Mouse (Mus musculus) lung, embryonic 14.5 days (tissue): ENCODE results near the gene Cadps2. TPM values are rescaled to one million over a fixed set of nuclear protein-coding genes. Genes with fewer than 3 reads are reported as not detected.

Source experiments
- ATAC-seq: fragments of 200-750 bp; cut with Nextera tagmentation; 2 replicates; pipeline ENCODE4 v1.8.0; 2017; ENCODE audit warnings: mild to moderate bottlenecking, moderate TSS enrichment, moderate library complexity; ENCODE audit not compliant: insufficient read depth
- DNase-seq: peaks from one replicate; pipeline ENCODE4 v3.0.0-alpha.2; 2015
- H3K27ac ChIP-seq: fragments of 300-500 bp; sonication (generic); 2 replicates; pipeline ENCODE4 v1.5.1; 2014; ENCODE audit warnings: low read depth, mild to moderate bottlenecking, moderate library complexity
- H3K27me3 ChIP-seq: fragments of 300-500 bp; sonication (generic); 2 replicates; pipeline ENCODE4 v1.6.1; 2014; ENCODE audit warnings: low read length, control low read depth; ENCODE audit not compliant: insufficient read depth
- H3K36me3 ChIP-seq: fragments of 300-500 bp; sonication (generic); 2 replicates; pipeline ENCODE4 v1.6.1; 2014; ENCODE audit warnings: control low read depth; ENCODE audit not compliant: insufficient read depth
- H3K4me1 ChIP-seq: fragments of 300-500 bp; sonication (generic); 2 replicates; pipeline ENCODE4 v1.6.1; 2014; ENCODE audit warnings: antibody characterized with exemption, control low read depth; ENCODE audit not compliant: insufficient read depth
- H3K4me2 ChIP-seq: fragments of 300-500 bp; sonication (generic); 2 replicates; pipeline ENCODE4 v1.6.1; 2014; ENCODE audit warnings: mild to moderate bottlenecking
- H3K4me3 ChIP-seq: fragments of 300-500 bp; sonication (generic); 2 replicates; pipeline ENCODE4 v1.5.1; 2014; ENCODE audit warnings: low read depth, low read length
- H3K9ac ChIP-seq: fragments of 300-500 bp; sonication (generic); 2 replicates; pipeline ENCODE4 v1.6.1; 2014
- H3K9me3 ChIP-seq: fragments of 300-500 bp; sonication (generic); 2 replicates; pipeline ENCODE4 v1.6.1; 2016; ENCODE audit warnings: low read depth, low read length, control low read depth
- CTCF ChIP-seq: IDR thresholded peaks from 2 replicates; pipeline ENCODE4 v1.5.1; 2016; ENCODE audit warnings: antibody characterized with exemption, low read depth
- WGBS: fragments of 180-500 bp; shearing (Covaris S2); extraction: QIAGEN DNeasy Blood & Tissue Kit; methylation state at CpG from one replicate; pipeline ENCODE4 v1.1.7; 2014; 5-methylcytosine and 5-hydroxymethylcytosine counted together
- polyA plus RNA-seq: library from polyadenylated mRNA; unstranded; fragments of >200 nt; fragmentation: Nextera tagmentation; extraction: Ambion mirVana; gene quantifications from 2 replicates; pipeline ENCODE4 v1.2.1, GENCODE M21; 2014

Cadps2 gene
- polyA plus RNA-seq, 1 experiment from 2014 or later: 6.7 TPM

DNA sequence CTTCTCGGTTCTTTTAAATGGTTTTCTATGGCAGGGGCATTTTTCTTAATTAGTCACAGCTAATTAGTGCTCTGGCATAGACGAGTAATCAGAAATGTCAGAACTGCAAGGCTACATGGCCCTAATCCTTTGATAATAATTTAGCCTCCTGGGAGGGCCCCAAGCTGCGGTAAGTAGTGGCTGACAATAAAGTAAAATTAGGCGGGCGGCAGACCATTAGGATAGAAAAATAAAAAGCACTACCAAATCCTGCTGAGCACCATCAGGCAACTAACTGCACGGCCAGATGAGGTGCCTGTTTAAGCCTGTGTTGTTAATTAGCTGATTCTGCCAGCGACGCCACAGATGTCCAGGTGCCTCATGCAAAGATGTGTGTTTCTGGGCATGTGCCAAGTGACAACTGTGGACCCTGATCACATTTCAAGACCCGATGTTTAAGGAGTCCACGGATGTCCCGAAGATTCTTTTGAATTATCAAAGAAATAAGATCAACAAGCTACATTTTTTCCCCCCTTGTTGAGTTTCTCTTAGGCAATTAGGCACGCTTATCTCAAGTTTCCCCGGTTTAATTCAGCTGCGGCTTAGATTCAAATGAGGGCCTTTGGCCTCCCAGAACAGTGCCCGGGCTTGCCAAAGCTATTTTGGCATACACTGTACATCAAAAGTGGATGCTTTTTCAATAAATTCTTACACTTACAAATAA lies 558.3 kb downstream of the Cadps2 start:
- 53% methylated on average over 15 of the region's 15 CpGs for WGBS
- Histone ChIP-seq H3K9ac (no peak overlapping the region), H3K9me3 (no peaks in the 10 kb centered on the region), H3K4me2 (no peak overlapping the region), H3K27ac (no peak overlapping the region), H3K4me3 (no peak overlapping the region), H3K4me1 (no peaks in the 10 kb centered on the region), H3K36me3 (no peaks in the 10 kb centered on the region), H3K27me3 (no peaks in the 10 kb centered on the region)
- no peak for DNase-seq
- ATAC-seq: no peak
- no peak for TF ChIP-seq CTCF

DNA sequence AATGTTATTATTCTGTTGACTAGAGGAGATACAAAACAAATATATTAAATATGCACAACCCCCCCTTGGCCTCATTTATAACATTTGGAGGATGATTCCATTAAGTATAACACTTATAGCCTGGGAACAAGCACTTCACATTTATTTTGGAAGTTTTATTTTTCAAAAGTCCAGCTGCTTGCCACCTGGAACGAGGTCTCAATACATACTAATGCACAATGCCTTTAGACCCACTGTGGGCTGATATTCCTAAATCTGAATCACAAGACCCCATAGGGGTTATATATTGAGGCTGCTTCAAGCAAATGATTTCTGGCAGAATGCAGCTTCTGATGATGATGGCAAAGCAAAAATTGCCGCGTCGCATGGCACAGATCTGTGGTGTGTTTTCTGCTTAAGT lies 565.7 kb downstream of the Cadps2 start:
- Histone ChIP-seq H3K4me3 (no peak overlapping the region), H3K4me1 (no peaks in the 10 kb centered on the region), H3K27me3 (peaks cover 8% of the 10 kb centered on the region; the same call in 1 of the 2 replicates), H3K4me2 (no peak overlapping the region), H3K27ac (no peak overlapping the region), H3K9me3 (no peaks in the 10 kb centered on the region), H3K9ac (no peak overlapping the region), H3K36me3 (no peaks in the 10 kb centered on the region)
- DNase-seq (no peak), ATAC-seq (no peak)
- 76% methylated on average over 4 of the region's 4 CpGs for whole genome bisulfite sequencing
- TF ChIP-seq CTCF: no peak

DNA sequence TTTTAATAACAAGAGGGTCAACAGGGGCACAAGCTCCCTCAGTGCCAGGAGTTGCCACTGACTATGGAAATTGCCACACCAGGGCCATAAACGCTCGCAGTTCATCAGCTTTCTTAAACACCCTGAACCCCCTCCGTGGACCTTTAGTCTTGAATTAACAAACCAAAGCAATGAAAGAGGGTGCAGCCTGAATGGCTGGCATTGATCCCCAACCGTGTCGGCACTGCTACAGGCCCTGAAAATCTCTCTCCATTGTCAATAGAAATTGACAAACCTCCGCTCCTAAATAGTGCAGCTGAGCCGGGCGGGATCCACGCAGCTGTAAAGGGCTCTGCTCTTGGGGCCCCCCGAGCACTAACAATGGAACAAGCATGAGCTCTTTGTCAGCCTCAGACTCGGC lies 566.2 kb downstream of the Cadps2 start:
- no peak for ATAC-seq
- WGBS: 13% methylated on average over 11 of the region's 11 CpGs
- Histone ChIP-seq H3K9me3 (no peaks in the 10 kb centered on the region), H3K9ac (no peak overlapping the region), H3K4me2 (no peak overlapping the region), H3K4me3 (no peak overlapping the region), H3K27ac (no peak overlapping the region), H3K36me3 (no peaks in the 10 kb centered on the region), H3K27me3 (peaks cover 8% of the 10 kb centered on the region; the same call in 1 of the 2 replicates), H3K4me1 (no peaks in the 10 kb centered on the region)
- no peak for DNase-seq
- no peak for TF ChIP-seq CTCF

DNA sequence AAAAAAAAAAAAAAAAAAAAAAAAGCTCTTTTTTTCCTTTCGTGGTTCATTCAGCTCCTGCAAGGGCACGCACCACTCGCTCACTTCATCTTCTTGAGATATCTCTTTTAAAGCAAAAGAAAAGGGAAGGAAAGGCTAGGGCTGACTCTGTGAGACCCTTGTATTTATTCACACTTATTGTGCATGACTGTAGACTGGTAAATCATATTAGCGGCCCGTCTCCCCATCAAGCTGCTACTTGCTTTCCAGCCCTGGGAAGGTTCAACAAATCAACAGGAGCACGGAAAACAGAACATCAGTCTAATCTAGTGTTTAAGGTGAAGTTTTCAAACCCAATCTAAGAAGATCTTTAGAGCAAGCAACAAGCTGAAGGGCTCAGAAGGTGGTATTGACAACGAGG lies 566.7 kb downstream of the Cadps2 start:
- 29% methylated on average over 7 of the region's 7 CpGs for WGBS
- no peak for TF ChIP-seq CTCF
- Histone ChIP-seq H3K36me3 (no peaks in the 10 kb centered on the region), H3K4me3 (no peak overlapping the region), H3K4me1 (no peaks in the 10 kb centered on the region), H3K9me3 (no peaks in the 10 kb centered on the region), H3K4me2 (no peak overlapping the region), H3K9ac (no peak overlapping the region), H3K27me3 (peaks cover 8% of the 10 kb centered on the region; the same call in 1 of the 2 replicates), H3K27ac (no peak overlapping the region)
- DNase-seq: no peak
- ATAC-seq: no peak

DNA sequence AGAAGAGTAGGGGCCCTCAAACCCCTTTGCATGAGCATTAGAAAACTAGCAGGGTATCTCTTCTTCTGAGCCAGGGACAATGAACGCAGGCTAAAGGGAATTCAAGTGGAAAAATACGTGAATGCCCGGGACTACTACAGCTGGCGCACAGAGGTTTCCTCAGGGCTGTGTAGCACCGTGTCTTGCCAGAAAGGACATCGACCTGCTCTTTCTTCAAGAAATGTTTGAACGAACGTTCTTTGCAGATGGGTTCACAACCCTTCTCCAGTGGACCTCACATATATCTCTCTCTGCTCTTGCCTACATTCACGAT lies 578.5 kb downstream of the Cadps2 start:
- 1% methylated on average over 9 of the region's 9 CpGs for WGBS
- Histone ChIP-seq H3K9me3 (no peaks in the 10 kb centered on the region), H3K4me2 (no peak overlapping the region), H3K36me3 (no peaks in the 10 kb centered on the region), H3K27me3 (peaks cover 69% of the 10 kb centered on the region), H3K4me3 (no peak overlapping the region), H3K27ac (no peak overlapping the region), H3K4me1 (no peaks in the 10 kb centered on the region), H3K9ac (no peak overlapping the region)
- DNase-seq (no peak), ATAC-seq (no peak)
- TF ChIP-seq CTCF: no peak

DNA sequence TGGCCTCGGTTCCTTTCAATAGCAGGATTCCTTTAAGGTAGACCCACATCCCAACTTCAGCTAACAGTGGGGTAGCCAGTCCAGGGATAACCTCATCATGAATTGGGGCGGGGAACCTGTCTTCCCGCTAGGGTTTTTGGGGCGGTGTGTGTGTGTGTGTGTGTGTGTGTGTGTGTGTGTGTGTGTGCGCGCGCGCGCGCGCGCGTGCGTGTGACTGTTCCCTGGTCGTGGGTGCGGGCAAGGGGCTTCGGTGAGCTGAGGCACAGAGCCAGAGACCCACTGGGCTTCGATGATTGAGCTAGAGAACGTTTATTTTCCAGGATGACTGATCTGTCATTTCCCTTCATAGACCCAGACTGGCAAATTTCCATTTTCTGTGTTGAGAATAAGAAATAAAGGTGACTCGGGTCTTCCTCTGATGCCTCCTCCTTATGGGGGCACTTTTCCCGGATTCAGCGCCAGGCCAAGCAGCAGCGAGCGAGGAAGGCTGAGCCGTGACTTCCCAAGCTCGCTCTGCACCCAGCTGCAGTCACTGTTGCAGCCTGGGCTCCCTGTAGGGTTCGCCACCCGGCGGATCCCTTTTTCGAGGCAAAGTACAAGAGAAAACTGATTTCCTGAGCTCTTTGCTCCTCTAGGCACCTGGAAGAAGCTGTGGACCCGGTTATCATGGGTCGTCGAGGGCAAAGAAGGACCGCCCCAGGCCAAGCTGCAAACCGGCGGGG lies 579.0 kb downstream of the Cadps2 start:
- WGBS: 2% methylated on average over 36 of the region's 36 CpGs
- peak overlapping the region; percentile 7; the same call in 1 of the 2 replicates for H3K4me2 ChIP-seq
- H3K36me3 ChIP-seq: no peaks in the 10 kb centered on the region
- no peak overlapping the region for H3K9ac ChIP-seq
- TF ChIP-seq CTCF: no peak
- DNase-seq (peak; percentile 45), ATAC-seq (peak; percentile 52; the same call in 1 of the 2 replicates)
- H3K27me3 ChIP-seq: peaks cover 74% of the 10 kb centered on the region
- no peak overlapping the region for H3K27ac ChIP-seq
- no peak overlapping the region for H3K4me3 ChIP-seq
- no peaks in the 10 kb centered on the region for H3K4me1 ChIP-seq
- no peaks in the 10 kb centered on the region for H3K9me3 ChIP-seq

DNA sequence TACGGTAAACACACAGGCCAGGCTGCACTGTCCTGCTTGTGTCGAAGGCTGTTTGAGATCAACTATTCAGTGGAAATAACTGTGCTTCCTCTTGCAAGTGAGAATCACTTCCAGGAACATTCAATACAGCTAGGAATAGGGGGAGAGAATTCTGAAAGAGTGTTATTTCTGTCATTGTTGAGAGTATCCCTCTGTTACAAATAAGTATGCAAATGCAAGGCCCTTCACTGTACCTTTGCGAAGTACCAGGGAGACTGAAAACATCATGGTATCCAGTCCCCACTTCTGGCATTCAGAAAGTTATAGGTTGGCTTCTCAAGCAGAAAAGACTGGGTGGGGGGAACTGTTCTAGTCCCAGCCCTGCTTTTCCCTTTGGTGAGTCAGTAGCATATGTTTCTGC lies 581.2 kb downstream of the Cadps2 start:
- Histone ChIP-seq H3K36me3 (no peaks in the 10 kb centered on the region), H3K4me2 (no peak overlapping the region), H3K4me1 (no peaks in the 10 kb centered on the region), H3K9me3 (no peaks in the 10 kb centered on the region), H3K9ac (no peak overlapping the region), H3K27me3 (peaks cover 91% of the 10 kb centered on the region), H3K4me3 (no peak overlapping the region), H3K27ac (no peak overlapping the region)
- 28% methylated on average over 3 of the region's 3 CpGs for WGBS
- ATAC-seq (no peak), DNase-seq (no peak)
- TF ChIP-seq CTCF: no peak
